Mouse (Mus musculus) lung, adult 2 months (tissue): Measurements from ENCODE around the gene Capn7.

ENCODE experiments used
- CTCF ChIP-seq: fragments of 200-500 bp; IDR thresholded peaks from 2 replicates; pipeline ENCODE4 v1.5.1; 2011; ENCODE audit warnings: mild to moderate bottlenecking, low read length, control low read depth; ENCODE audit not compliant: insufficient read depth
- POLR2A ChIP-seq: fragments of 200-500 bp; IDR thresholded peaks from 2 replicates; pipeline ENCODE4 v1.6.1; 2011; ENCODE audit warnings: low read depth, mild to moderate bottlenecking, control low read depth, low read length, borderline replicate concordance; ENCODE audit errors: extremely low read depth

DNA sequence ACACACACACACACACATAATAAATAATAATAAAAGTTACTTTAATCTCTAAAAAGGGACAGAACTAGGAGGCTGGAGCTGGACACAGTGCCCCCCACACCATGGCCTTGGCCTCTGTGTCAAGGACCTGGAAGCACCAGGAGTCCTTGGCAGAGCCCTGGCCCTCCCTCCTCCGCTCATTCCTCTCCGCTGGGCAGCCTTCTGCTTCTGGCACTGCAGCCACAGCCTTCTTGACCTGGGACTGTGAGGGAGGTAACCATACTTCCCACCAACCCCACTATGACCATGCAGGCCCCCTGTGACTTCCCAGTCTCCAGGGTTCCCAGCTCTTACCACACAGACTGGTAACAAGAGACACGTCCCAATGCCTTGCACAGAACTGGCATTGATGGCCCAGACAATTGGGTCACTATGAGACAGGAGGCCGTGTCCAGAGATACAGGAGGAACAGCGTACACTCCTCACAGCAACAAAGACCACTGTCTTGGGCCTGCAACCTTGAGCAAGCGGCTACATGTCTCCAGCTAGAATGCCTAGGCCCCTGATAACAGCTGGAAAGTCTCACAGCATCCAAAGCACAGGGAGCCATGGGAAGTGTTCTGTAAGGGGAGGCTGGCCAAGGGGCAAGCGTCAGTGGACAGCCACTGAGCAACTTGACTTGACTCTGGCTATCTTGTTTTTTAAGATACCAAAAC, 57.6 kb downstream of the Capn7 start:
- TF ChIP-seq POLR2A = no peak
- TF ChIP-seq CTCF = no peak
